Mouse (Mus musculus) frontal cortex, adult 2 months (tissue): ENCODE results near the gene Rmi1. TPM values are rescaled to one million over a fixed set of nuclear protein-coding genes. Genes with fewer than 3 reads are reported as not detected.
"Not testable (repeated sequence)": the region's sequence is repeated elsewhere in the genome, so short reads cannot be mapped to it uniquely, and the experiment has no call there.

Experiments used
- DNase-seq, 2 experiments: peaks; one replicate each; pipeline ENCODE4 v3.0.0; 2022; ENCODE audit warnings: low spot score in 1 of 2; ENCODE audit errors: extremely low spot score in 1 of 2
- polyA plus RNA-seq: library from polyadenylated mRNA; depleted of rRNA; stranded (reverse); fragments of >200 nt; gene quantifications from 2 replicates; pipeline ENCODE4 v1.2.3, GENCODE M21; 2012; rRNA removed

Rmi1 gene
- polyA plus RNA-seq, 1 experiment = 13.0 TPM

DNA sequence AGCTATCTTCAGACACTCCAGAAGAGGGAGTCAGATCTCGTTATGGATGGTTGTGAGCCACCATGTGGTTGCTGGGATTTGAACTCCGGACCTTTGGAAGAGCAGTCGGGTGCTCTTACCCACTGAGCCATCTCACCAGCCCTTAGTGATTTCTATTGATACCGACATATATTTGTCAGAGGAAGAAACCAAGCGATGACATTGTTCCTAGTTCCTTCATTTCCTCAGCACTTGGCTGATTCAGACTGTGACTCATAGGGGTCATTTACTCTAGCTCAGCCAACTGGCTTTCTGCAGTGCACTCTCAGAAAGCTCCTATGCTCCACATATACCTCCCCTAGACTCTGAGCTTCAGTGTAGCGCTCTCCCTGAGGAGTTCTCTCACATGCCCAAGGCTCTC is 56.8 kb downstream of the Rmi1 start:
- not testable (repeated sequence) for DNase-seq

Other genes starting within 250 kb of the Rmi1 start
- gene Idnk, start 244.6 kb upstream of the Rmi1 start, polyA plus RNA-seq = 21.2 and 23.2 TPM in 2 replicates
- gene Ubqln1, start 186.6 kb upstream of the Rmi1 start, polyA plus RNA-seq = 106 and 107 TPM in 2 replicates
- gene Gkap1, start 126.5 kb upstream of the Rmi1 start, polyA plus RNA-seq = 27.2 and 28.0 TPM in 2 replicates
- gene Kif27, start 43.1 kb upstream of the Rmi1 start, polyA plus RNA-seq = 1.5 and 1.7 TPM in 2 replicates
- gene 2210016F16Rik, start 17.0 kb upstream of the Rmi1 start, polyA plus RNA-seq = 8.2 and 8.5 TPM in 2 replicates
- gene Hnrnpk, start 1.1 kb downstream of the Rmi1 start, polyA plus RNA-seq = 394 and 489 TPM in 2 replicates
- gene Slc28a3, start 208.6 kb downstream of the Rmi1 start, polyA plus RNA-seq = 0.06 TPM in 1 of 2 replicates, not detected in the other